Mouse (Mus musculus): ENCODE measurements at regions not wholly inside any gene's neighbourhood (a gene's known extent, or its start where the extent isn't known, plus 50 kb on each side); places are given as distances from the start of the nearest gene placed in this dataset.

- H3K9ac ChIP-seq, result no peak overlapping the region
- no peak overlapping the region for H3K4me2 ChIP-seq (replicated peaks)
- H3K4me3 ChIP-seq (replicated peaks; ENCODE audit: low read length), result no peak overlapping the region
- H3K27ac ChIP-seq, result no peak overlapping the region
- H3K9me3 ChIP-seq (ENCODE audit: control insufficient read depth, low read length), result no peaks in the 10 kb centered on the region
- H3K27me3 ChIP-seq (ENCODE audit: control insufficient read depth, insufficient read depth, low read length), result no peaks in the 10 kb centered on the region
- DNase-seq (ENCODE audit: low spot score) (no peak), ATAC-seq (ENCODE audit: low FRiP score) (no peak)
- no peaks in the 10 kb centered on the region for H3K36me3 ChIP-seq (replicated peaks; ENCODE audit: control insufficient read depth, insufficient read depth)
- H3K4me1 ChIP-seq (replicated peaks; ENCODE audit: control insufficient read depth, insufficient read depth, low read length), result no peaks in the 10 kb centered on the region
- WGBS, result 92% methylated on average over 5 of the region's 5 CpGs
Measured at GRCm38 (mm10) chr19:32933676-32934075, 176.4 kb downstream of the Pten start.

- 94% methylated on average over 5 of the region's 5 CpGs for WGBS
- no peak overlapping the region for H3K4me3 ChIP-seq (replicated peaks; ENCODE audit: low read length)
- DNase-seq (ENCODE audit: low spot score) (no peak), ATAC-seq (ENCODE audit: low FRiP score) (no peak)
- no peaks in the 10 kb centered on the region for H3K9me3 ChIP-seq (ENCODE audit: control insufficient read depth, low read length)
- no peak overlapping the region for H3K4me2 ChIP-seq (replicated peaks)
- no peak overlapping the region for H3K27ac ChIP-seq
- no peaks in the 10 kb centered on the region for H3K36me3 ChIP-seq (replicated peaks; ENCODE audit: control insufficient read depth, insufficient read depth)
- no peaks in the 10 kb centered on the region for H3K27me3 ChIP-seq (ENCODE audit: control insufficient read depth, insufficient read depth, low read length)
- H3K9ac ChIP-seq, result no peak overlapping the region
- H3K4me1 ChIP-seq (replicated peaks; ENCODE audit: control insufficient read depth, insufficient read depth, low read length), result no peaks in the 10 kb centered on the region
Measured at GRCm38 (mm10) chr19:32935638-32936037, 178.3 kb downstream of the Pten start.

- Histone ChIP-seq H3K27me3 (ENCODE audit: control insufficient read depth, insufficient read depth, low read length) (no peaks in the 10 kb centered on the region), H3K4me1 (replicated peaks; ENCODE audit: control insufficient read depth, insufficient read depth, low read length) (no peaks in the 10 kb centered on the region), H3K4me3 (replicated peaks; ENCODE audit: low read length) (no peak overlapping the region), H3K9ac (no peak overlapping the region), H3K9me3 (ENCODE audit: control insufficient read depth, low read length) (no peaks in the 10 kb centered on the region), H3K4me2 (replicated peaks) (no peak overlapping the region), H3K27ac (no peak overlapping the region), H3K36me3 (replicated peaks; ENCODE audit: control insufficient read depth, insufficient read depth) (no peaks in the 10 kb centered on the region)
- ATAC-seq (ENCODE audit: low FRiP score), result no peak
- WGBS, result 74% methylated on average over 6 of the region's 6 CpGs
- DNase-seq (ENCODE audit: low spot score), result no peak
Measured at GRCm38 (mm10) chr19:32937591-32937990, 180.3 kb downstream of the Pten start.

GRCm38 (mm10) chr19:32939692-32940091 is 182.4 kb downstream of the Pten start:
- H3K36me3 ChIP-seq (replicated peaks; ENCODE audit: control insufficient read depth, insufficient read depth), result no peaks in the 10 kb centered on the region
- no peaks in the 10 kb centered on the region for H3K4me1 ChIP-seq (replicated peaks; ENCODE audit: control insufficient read depth, insufficient read depth, low read length)
- 84% methylated on average over 5 of the region's 5 CpGs for WGBS
- no peak for DNase-seq (ENCODE audit: low spot score)
- ATAC-seq (ENCODE audit: low FRiP score), result no peak
- H3K27me3 ChIP-seq (ENCODE audit: control insufficient read depth, insufficient read depth, low read length), result no peaks in the 10 kb centered on the region
- H3K4me2 ChIP-seq (replicated peaks), result no peak overlapping the region
- no peak overlapping the region for H3K27ac ChIP-seq
- no peak overlapping the region for H3K4me3 ChIP-seq (replicated peaks; ENCODE audit: low read length)
- H3K9me3 ChIP-seq (ENCODE audit: control insufficient read depth, low read length), result no peaks in the 10 kb centered on the region
- no peak overlapping the region for H3K9ac ChIP-seq

GRCm38 (mm10) chr19:32940806-32941205 is 183.5 kb downstream of the Pten start:
- H3K27ac ChIP-seq, result no peak overlapping the region
- no peaks in the 10 kb centered on the region for H3K27me3 ChIP-seq (ENCODE audit: control insufficient read depth, insufficient read depth, low read length)
- ATAC-seq (ENCODE audit: low FRiP score) (no peak), DNase-seq (ENCODE audit: low spot score) (no peak)
- WGBS, result 83% methylated on average over 6 of the region's 6 CpGs
- H3K36me3 ChIP-seq (replicated peaks; ENCODE audit: control insufficient read depth, insufficient read depth), result no peaks in the 10 kb centered on the region
- no peak overlapping the region for H3K9ac ChIP-seq
- no peak overlapping the region for H3K4me3 ChIP-seq (replicated peaks; ENCODE audit: low read length)
- no peaks in the 10 kb centered on the region for H3K9me3 ChIP-seq (ENCODE audit: control insufficient read depth, low read length)
- no peak overlapping the region for H3K4me2 ChIP-seq (replicated peaks)
- H3K4me1 ChIP-seq (replicated peaks; ENCODE audit: control insufficient read depth, insufficient read depth, low read length), result no peaks in the 10 kb centered on the region

- ATAC-seq (ENCODE audit: low FRiP score), result no peak
- WGBS, result 87% methylated on average over 2 of the region's 2 CpGs
- Histone ChIP-seq H3K4me2 (replicated peaks) (no peak overlapping the region), H3K9ac (no peak overlapping the region), H3K4me1 (replicated peaks; ENCODE audit: control insufficient read depth, insufficient read depth, low read length) (no peaks in the 10 kb centered on the region), H3K27ac (no peak overlapping the region), H3K9me3 (ENCODE audit: control insufficient read depth, low read length) (no peaks in the 10 kb centered on the region), H3K27me3 (ENCODE audit: control insufficient read depth, insufficient read depth, low read length) (no peaks in the 10 kb centered on the region), H3K4me3 (replicated peaks; ENCODE audit: low read length) (no peak overlapping the region), H3K36me3 (replicated peaks; ENCODE audit: control insufficient read depth, insufficient read depth) (no peaks in the 10 kb centered on the region)
- no peak for DNase-seq (ENCODE audit: low spot score)
Measured at GRCm38 (mm10) chr19:32943594-32944230, 186.4 kb downstream of the Pten start.

- ATAC-seq (ENCODE audit: low FRiP score), result no peak
- no peaks in the 10 kb centered on the region for H3K4me1 ChIP-seq (replicated peaks; ENCODE audit: control insufficient read depth, insufficient read depth, low read length)
- H3K4me3 ChIP-seq (replicated peaks; ENCODE audit: low read length), result no peak overlapping the region
- no peak overlapping the region for H3K4me2 ChIP-seq (replicated peaks)
- H3K27me3 ChIP-seq (ENCODE audit: control insufficient read depth, insufficient read depth, low read length), result no peaks in the 10 kb centered on the region
- 84% methylated on average over 12 of the region's 12 CpGs for WGBS
- H3K27ac ChIP-seq, result no peak overlapping the region
- no peaks in the 10 kb centered on the region for H3K36me3 ChIP-seq (replicated peaks; ENCODE audit: control insufficient read depth, insufficient read depth)
- no peaks in the 10 kb centered on the region for H3K9me3 ChIP-seq (ENCODE audit: control insufficient read depth, low read length)
- DNase-seq (ENCODE audit: low spot score), result no peak
- H3K9ac ChIP-seq, result no peak overlapping the region
Measured at GRCm38 (mm10) chr19:32947081-32947855, 190.0 kb downstream of the Pten start.

- 87% methylated on average over 3 of the region's 3 CpGs for WGBS
- Histone ChIP-seq H3K27me3 (ENCODE audit: control insufficient read depth, insufficient read depth, low read length) (no peaks in the 10 kb centered on the region), H3K4me1 (replicated peaks; ENCODE audit: control insufficient read depth, insufficient read depth, low read length) (no peaks in the 10 kb centered on the region), H3K27ac (no peak overlapping the region), H3K36me3 (replicated peaks; ENCODE audit: control insufficient read depth, insufficient read depth) (no peaks in the 10 kb centered on the region), H3K4me2 (replicated peaks) (no peak overlapping the region), H3K4me3 (replicated peaks; ENCODE audit: low read length) (no peak overlapping the region), H3K9ac (no peak overlapping the region), H3K9me3 (ENCODE audit: control insufficient read depth, low read length) (no peaks in the 10 kb centered on the region)
- ATAC-seq (ENCODE audit: low FRiP score) (no peak), DNase-seq (ENCODE audit: low spot score) (no peak)
Measured at GRCm38 (mm10) chr19:32950252-32950651, 193.0 kb downstream of the Pten start.

GRCm38 (mm10) chr19:32950794-32951193 is 193.5 kb downstream of the Pten start:
- Histone ChIP-seq H3K27ac (no peak overlapping the region), H3K9ac (no peak overlapping the region), H3K4me2 (replicated peaks) (no peak overlapping the region), H3K4me3 (replicated peaks; ENCODE audit: low read length) (no peak overlapping the region), H3K27me3 (ENCODE audit: control insufficient read depth, insufficient read depth, low read length) (no peaks in the 10 kb centered on the region), H3K9me3 (ENCODE audit: control insufficient read depth, low read length) (no peaks in the 10 kb centered on the region), H3K36me3 (replicated peaks; ENCODE audit: control insufficient read depth, insufficient read depth) (no peaks in the 10 kb centered on the region), H3K4me1 (replicated peaks; ENCODE audit: control insufficient read depth, insufficient read depth, low read length) (no peaks in the 10 kb centered on the region)
- ATAC-seq (ENCODE audit: low FRiP score), result no peak
- DNase-seq (ENCODE audit: low spot score), result no peak
- WGBS, result 77% methylated on average over 1 of the region's 1 CpGs
